Mouse (Mus musculus) testis, adult 2 months (tissue): ENCODE data around the gene Tacr1.

Experiments
- CTCF ChIP-seq: fragments of 200-500 bp; IDR thresholded peaks from 2 replicates; pipeline ENCODE4 v1.5.1; 2012; ENCODE audit warnings: low read depth, mild to moderate bottlenecking, inconsistent platforms, low read length, moderate library complexity; ENCODE audit not compliant: control insufficient read depth, insufficient read depth, insufficient replicate concordance
- POLR2A ChIP-seq: fragments of 200-500 bp; IDR thresholded peaks from 2 replicates; pipeline ENCODE4 v1.6.1; 2012; ENCODE audit warnings: low read depth, mild to moderate bottlenecking, inconsistent platforms, low read length, moderate library complexity; ENCODE audit not compliant: control insufficient read depth

DNA sequence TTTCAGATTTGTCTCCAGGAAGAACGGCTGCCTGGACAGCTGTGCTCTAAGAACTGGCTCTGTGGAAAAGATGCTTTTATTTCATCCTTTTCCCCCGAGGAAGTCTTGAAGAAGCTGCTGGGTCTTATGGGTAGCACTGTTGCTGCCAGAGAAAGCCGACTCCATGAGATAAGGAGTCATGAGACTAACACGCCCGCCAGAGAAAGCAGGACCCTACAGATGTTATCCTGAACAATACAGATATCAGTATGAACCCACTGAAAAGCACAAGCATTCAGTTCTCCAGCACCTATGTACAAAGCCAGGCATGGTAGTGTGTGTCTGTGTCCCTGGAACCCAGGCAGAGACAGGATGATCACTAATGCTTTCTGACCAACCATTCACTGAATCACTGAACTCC is 173.3 kb downstream of the Tacr1 start:
- no peak for TF ChIP-seq POLR2A
- no peak for TF ChIP-seq CTCF
